Mouse (Mus musculus) limb, embryonic 11.5 days (tissue): ENCODE results near the gene 9130230L23Rik. TPM values are rescaled to one million over a fixed set of nuclear protein-coding genes. Genes with fewer than 3 reads are reported as not detected.

Source experiments
- ATAC-seq: fragments of 200-750 bp; cut with Nextera tagmentation; 2 replicates; pipeline ENCODE4 v1.8.0; 2017; ENCODE audit warnings: low read depth; ENCODE audit not compliant: insufficient number of reproducible peaks, low FRiP score, low TSS enrichment
- DNase-seq: peaks from one replicate; pipeline ENCODE4 v3.0.0-alpha.2; 2015; ENCODE audit warnings: low spot score
- H3K27ac ChIP-seq: fragments of 300-500 bp; sonication (generic); replicated peaks from 2 replicates; pipeline ENCODE4 v1.5.1; 2014; ENCODE audit warnings: low read depth, mild to moderate bottlenecking, low read length
- H3K27me3 ChIP-seq: fragments of 300-500 bp; sonication (generic); 2 replicates; pipeline ENCODE4 v1.6.1; 2014; ENCODE audit warnings: mild to moderate bottlenecking, low read length, mixed read lengths; ENCODE audit not compliant: control insufficient read depth, insufficient read depth
- H3K36me3 ChIP-seq: fragments of 300-500 bp; sonication (generic); 2 replicates; pipeline ENCODE4 v1.6.1; 2014; ENCODE audit warnings: mild to moderate bottlenecking, low read length, moderate library complexity, mixed read lengths; ENCODE audit not compliant: control insufficient read depth, insufficient read depth
- H3K4me1 ChIP-seq: fragments of 300-500 bp; sonication (generic); 2 replicates; pipeline ENCODE4 v1.6.1; 2014; ENCODE audit warnings: low read length, mixed read lengths; ENCODE audit not compliant: control insufficient read depth, insufficient read depth
- H3K4me2 ChIP-seq: fragments of 300-500 bp; sonication (generic); 2 replicates; pipeline ENCODE4 v1.6.1; 2014; ENCODE audit warnings: low read depth, mild to moderate bottlenecking, moderate library complexity; ENCODE audit not compliant: severe bottlenecking
- H3K4me3 ChIP-seq: fragments of 300-500 bp; sonication (generic); 2 replicates; pipeline ENCODE4 v1.5.1; 2014; ENCODE audit warnings: low read depth, low read length
- H3K9ac ChIP-seq: fragments of 300-500 bp; sonication (generic); 2 replicates; pipeline ENCODE4 v1.6.1; 2014; ENCODE audit warnings: mild to moderate bottlenecking, low read length
- H3K9me3 ChIP-seq: fragments of 300-500 bp; sonication (generic); 2 replicates; pipeline ENCODE4 v1.6.1; 2016; ENCODE audit warnings: low read length; ENCODE audit not compliant: control insufficient read depth
- WGBS: fragments of 180-500 bp; shearing (Covaris S2); extraction: QIAGEN DNeasy Blood & Tissue Kit; methylation state at CpG from one replicate; pipeline ENCODE4 v1.1.7; 2014; 5-methylcytosine and 5-hydroxymethylcytosine counted together
- polyA plus RNA-seq: library from polyadenylated mRNA; unstranded; fragments of >200 nt; fragmentation: Nextera tagmentation; extraction: Ambion mirVana; gene quantifications from 2 replicates; pipeline ENCODE4 v1.2.1, GENCODE M21; 2014

Gene 9130230L23Rik
- polyA plus RNA-seq, 1 experiment from 2014 or later, result not detected

GRCm38 (mm10) chr5:65954130-65955080 lies 49.7 kb downstream of the 9130230L23Rik start:
- Histone ChIP-seq H3K4me1 (peaks cover 2% of the 10 kb centered on the region; the same call in 1 of the 2 replicates), H3K9ac (no peak overlapping the region), H3K4me2 (no peak overlapping the region), H3K36me3 (no peaks in the 10 kb centered on the region), H3K27me3 (no peaks in the 10 kb centered on the region), H3K4me3 (no peak overlapping the region), H3K9me3 (no peaks in the 10 kb centered on the region), H3K27ac (no peak overlapping the region)
- ATAC-seq (no peak), DNase-seq (no peak)
- WGBS, result 90% methylated on average over 16 of the region's 16 CpGs

- no peaks in the 10 kb centered on the region for H3K36me3 ChIP-seq
- DNase-seq, result no peak
- H3K4me3 ChIP-seq, result no peak overlapping the region
- H3K4me1 ChIP-seq, result peaks cover 2% of the 10 kb centered on the region; the same call in 1 of the 2 replicates
- H3K4me2 ChIP-seq, result no peak overlapping the region
- H3K27ac ChIP-seq, result no peak overlapping the region
- no peak for ATAC-seq
- no peaks in the 10 kb centered on the region for H3K27me3 ChIP-seq
- H3K9ac ChIP-seq, result no peak overlapping the region
- 80% methylated on average over 4 of the region's 4 CpGs for WGBS
- H3K9me3 ChIP-seq, result no peaks in the 10 kb centered on the region
These were observed 52.6 kb downstream of the 9130230L23Rik start for GRCm38 (mm10) chr5:65951513-65951909.

DNA sequence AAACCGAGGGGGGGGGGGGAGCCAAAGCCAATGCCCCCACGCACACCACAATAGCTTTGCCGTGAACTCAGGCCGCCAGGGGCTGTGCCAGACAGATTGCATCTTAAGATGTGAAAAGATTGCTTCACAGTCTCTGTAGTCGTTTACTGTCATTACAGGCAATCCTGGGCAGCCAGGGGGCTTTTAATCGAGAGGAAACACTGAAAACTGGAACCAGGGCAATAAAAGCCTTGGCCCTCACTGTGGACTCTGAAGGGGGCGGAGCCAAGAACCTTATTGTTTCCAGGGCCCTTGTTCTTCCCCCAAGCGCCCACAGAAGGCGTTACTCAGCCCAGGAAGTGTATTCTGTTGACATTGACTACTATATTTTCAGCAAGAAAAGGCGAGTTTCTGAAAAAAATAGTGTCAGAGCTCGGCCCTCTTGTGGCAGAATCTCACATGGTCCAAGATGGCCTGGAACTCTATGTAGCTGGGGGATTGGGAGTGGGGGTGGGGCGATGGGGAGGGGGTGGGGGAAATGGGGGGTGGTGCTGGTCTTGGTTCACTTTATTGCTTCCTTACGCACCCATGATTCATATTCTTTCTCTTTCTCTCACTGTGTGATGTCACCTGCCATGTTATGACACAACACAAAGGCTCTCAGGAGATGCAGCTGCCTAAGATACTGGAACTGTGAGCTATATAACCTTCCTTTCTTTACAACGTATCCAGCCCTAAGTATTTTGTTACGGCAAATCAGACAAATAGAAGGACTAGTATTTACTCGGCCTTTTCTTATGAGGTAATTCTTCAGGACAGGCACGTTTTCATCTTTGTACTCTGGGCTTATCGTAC lies 53.2 kb downstream of the 9130230L23Rik start:
- H3K9ac ChIP-seq, result no peak overlapping the region
- WGBS, result 67% methylated on average over 18 of the region's 18 CpGs
- peaks cover 2% of the 10 kb centered on the region; the same call in 1 of the 2 replicates for H3K4me1 ChIP-seq
- peak; percentile 44 for DNase-seq
- H3K9me3 ChIP-seq, result no peaks in the 10 kb centered on the region
- no peaks in the 10 kb centered on the region for H3K27me3 ChIP-seq
- H3K4me3 ChIP-seq, result no peak overlapping the region
- no peak for ATAC-seq
- 0 out of 2 replicates have a peak overlapping the region, but pooled peaks have one; percentile 36 for H3K27ac ChIP-seq
- no peak overlapping the region for H3K4me2 ChIP-seq
- no peaks in the 10 kb centered on the region for H3K36me3 ChIP-seq

DNA sequence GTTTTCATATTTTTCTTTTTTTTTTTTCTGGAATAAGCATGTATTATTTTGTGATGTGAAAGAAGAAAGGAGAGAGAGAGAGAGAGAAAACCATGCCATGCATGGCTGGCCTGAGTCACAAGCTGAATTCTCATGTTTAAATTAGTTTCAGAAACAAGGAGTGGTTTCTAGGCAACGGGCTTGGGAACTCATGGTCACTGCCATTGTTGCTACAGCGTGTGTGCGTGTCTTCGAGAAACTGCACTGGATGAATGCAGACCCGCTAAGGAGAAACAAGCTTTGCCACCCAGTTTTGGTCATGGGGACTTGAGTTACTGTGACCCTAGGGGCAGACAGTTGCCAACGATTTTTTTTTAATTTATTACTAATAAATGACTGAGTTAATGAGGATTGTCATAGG lies 53.8 kb downstream of the 9130230L23Rik start:
- Histone ChIP-seq H3K27ac (0 out of 2 replicates have a peak overlapping the region, but pooled peaks have one; percentile 36), H3K36me3 (no peaks in the 10 kb centered on the region), H3K27me3 (no peaks in the 10 kb centered on the region), H3K9me3 (no peaks in the 10 kb centered on the region), H3K9ac (no peak overlapping the region), H3K4me1 (peaks cover 2% of the 10 kb centered on the region; the same call in 1 of the 2 replicates), H3K4me3 (no peak overlapping the region), H3K4me2 (no peak overlapping the region)
- ATAC-seq (no peak), DNase-seq (peak; percentile 51)
- 49% methylated on average over 6 of the region's 6 CpGs for WGBS

- Histone ChIP-seq H3K4me1 (peaks cover 2% of the 10 kb centered on the region; the same call in 1 of the 2 replicates), H3K9me3 (no peaks in the 10 kb centered on the region), H3K27ac (no peak overlapping the region), H3K36me3 (no peaks in the 10 kb centered on the region), H3K9ac (no peak overlapping the region), H3K4me2 (no peak overlapping the region), H3K4me3 (no peak overlapping the region), H3K27me3 (no peaks in the 10 kb centered on the region)
- 70% methylated on average over 3 of the region's 3 CpGs for WGBS
- ATAC-seq, result no peak
- no peak for DNase-seq
These were observed 54.3 kb downstream of the 9130230L23Rik start for GRCm38 (mm10) chr5:65949822-65950221.

GRCm38 (mm10) chr5:65941145-65941544 lies 62.9 kb downstream of the 9130230L23Rik start:
- Histone ChIP-seq H3K27ac (no peak overlapping the region), H3K4me1 (no peaks in the 10 kb centered on the region), H3K9ac (no peak overlapping the region), H3K36me3 (no peaks in the 10 kb centered on the region), H3K4me3 (no peak overlapping the region), H3K9me3 (no peaks in the 10 kb centered on the region), H3K27me3 (no peaks in the 10 kb centered on the region), H3K4me2 (no peak overlapping the region)
- DNase-seq, result no peak
- 65% methylated on average over 4 of the region's 4 CpGs for WGBS
- ATAC-seq, result no peak

GRCm38 (mm10) chr5:65937998-65938715 lies 65.9 kb downstream of the 9130230L23Rik start:
- WGBS, result 59% methylated on average over 9 of the region's 9 CpGs
- H3K27me3 ChIP-seq, result no peaks in the 10 kb centered on the region
- no peak overlapping the region for H3K4me2 ChIP-seq
- H3K27ac ChIP-seq, result no peak overlapping the region
- H3K9me3 ChIP-seq, result no peaks in the 10 kb centered on the region
- DNase-seq (peak; percentile 87), ATAC-seq (peak; percentile 77)
- no peaks in the 10 kb centered on the region for H3K36me3 ChIP-seq
- H3K4me3 ChIP-seq, result no peak overlapping the region
- H3K4me1 ChIP-seq, result no peaks in the 10 kb centered on the region
- H3K9ac ChIP-seq, result no peak overlapping the region
